Mouse (Mus musculus): ENCODE measurements around the gene B230118H07Rik. TPM values are rescaled to one million over a fixed set of nuclear protein-coding genes. Genes with fewer than 3 reads are reported as not detected.
A peak's percentile ranks its signal among the peaks of the same experiment; 100 is the strongest.

B230118H07Rik gene
- polyA plus RNA-seq, 1 experiment from 2014 or later: 61.7 TPM

DNA sequence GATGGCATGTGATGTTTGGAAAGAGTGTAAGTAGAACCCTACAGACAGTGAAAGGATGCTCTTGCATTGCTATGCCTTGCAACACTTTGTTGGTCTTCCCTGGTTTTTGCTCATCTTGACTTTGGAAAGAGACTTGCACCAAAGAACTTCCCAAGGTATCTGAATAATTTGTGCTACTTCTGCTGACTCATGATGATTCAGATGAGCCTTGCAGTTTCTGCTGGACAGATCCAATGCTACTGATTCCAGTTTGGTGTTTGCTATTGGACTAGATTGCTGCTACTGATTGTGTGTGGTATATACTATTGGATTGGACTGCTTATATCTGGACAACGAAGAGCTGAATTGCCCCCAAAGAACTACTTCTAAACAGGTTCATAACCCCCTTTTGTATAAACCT, 46.2 kb downstream of the B230118H07Rik start:
- no peak overlapping the region for H3K9ac ChIP-seq (ENCODE audit: low read length)
- H3K4me2 ChIP-seq (ENCODE audit: low read depth, severe bottlenecking): no peak overlapping the region
- no peak for ATAC-seq (ENCODE audit: insufficient number of reproducible peaks, low FRiP score, low TSS enrichment, low read depth)
- WGBS: 88% methylated on average over 1 of the region's 1 CpGs
- no peak overlapping the region for H3K27ac ChIP-seq (replicated peaks; ENCODE audit: low read depth, low read length)
- no peak for DNase-seq (ENCODE audit: low spot score)
- no peak overlapping the region for H3K4me3 ChIP-seq (ENCODE audit: low read depth, low read length)
- no peaks in the 10 kb centered on the region for H3K4me1 ChIP-seq (ENCODE audit: control insufficient read depth, insufficient read depth, low read length)
- H3K36me3 ChIP-seq (ENCODE audit: control insufficient read depth, insufficient read depth, low read length): no peaks in the 10 kb centered on the region
- H3K9me3 ChIP-seq (ENCODE audit: control insufficient read depth, low read length): no peaks in the 10 kb centered on the region
- H3K27me3 ChIP-seq (ENCODE audit: control insufficient read depth, insufficient read depth, low read length): no peaks in the 10 kb centered on the region

DNA sequence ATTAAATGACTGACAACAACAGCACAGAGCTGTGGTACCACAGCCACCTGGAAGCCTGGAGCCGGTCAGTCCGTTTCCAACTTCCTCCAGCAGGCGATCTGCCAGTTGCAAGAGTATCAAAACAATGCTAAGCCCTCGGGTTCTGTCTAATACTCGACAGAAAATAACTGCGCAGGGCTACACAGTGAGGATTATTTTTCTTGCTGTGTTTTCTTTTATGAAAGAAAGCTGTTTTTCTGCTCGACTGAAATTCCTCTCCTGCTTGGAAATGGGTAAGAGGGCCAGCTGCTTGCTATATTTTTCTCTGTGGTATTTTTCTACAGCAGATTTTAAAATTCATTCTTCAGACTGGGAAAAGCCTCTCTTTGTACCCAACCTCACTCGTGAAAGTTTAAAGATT, 48.6 kb downstream of the B230118H07Rik start:
- peak; percentile 52 for DNase-seq (ENCODE audit: low spot score)

DNA sequence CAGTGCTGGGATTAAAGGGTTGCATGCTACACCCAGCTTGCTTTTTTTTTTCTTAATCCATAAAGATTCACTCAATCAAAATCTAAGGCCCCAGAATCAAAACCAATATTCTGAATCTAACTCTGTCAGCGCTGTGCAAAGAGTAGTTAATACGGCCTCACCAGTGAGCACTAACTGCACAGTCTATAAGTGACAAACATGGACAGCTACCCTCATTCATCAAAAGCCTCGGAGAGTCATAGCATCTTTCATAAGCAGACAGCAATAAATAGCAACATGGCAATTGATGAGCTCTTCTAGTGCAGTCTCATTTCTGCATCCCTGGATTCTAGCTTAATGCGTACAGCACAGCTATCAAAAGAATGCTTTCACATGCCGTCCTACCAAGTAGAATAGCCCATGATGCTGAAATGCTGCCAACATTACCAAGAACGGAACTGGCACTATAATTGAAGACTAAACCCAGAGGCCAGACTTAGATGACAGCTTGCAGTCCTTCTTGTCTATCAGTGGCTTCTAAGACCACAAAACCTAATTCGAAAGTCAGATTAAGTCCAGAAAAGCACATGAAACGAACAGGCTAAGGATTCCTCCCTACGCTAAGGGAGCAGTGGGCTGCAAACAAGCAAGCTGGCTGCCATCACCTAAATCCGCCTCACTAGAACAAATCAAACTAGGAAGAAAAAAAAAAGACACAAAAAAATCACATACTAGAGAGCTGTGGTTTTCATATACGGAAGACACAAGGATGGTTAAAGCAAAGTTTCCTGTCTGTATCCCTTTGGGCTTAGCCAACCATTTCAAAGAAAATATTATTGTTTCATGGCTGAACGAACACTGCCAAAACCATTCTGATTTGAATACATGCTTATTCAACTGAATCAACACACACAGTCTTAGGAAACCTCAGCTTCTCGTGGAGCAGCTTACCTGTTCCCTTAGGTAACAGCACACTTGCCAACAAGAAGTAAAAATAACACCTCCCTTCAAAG, 50.8 kb downstream of the B230118H07Rik start:
- H3K36me3 ChIP-seq (ENCODE audit: control insufficient read depth, insufficient read depth, low read length): no peaks in the 10 kb centered on the region
- H3K4me1 ChIP-seq (ENCODE audit: control insufficient read depth, insufficient read depth, low read length): no peaks in the 10 kb centered on the region
- H3K4me3 ChIP-seq (ENCODE audit: low read depth, low read length): no peak overlapping the region
- WGBS: 90% methylated on average over 13 of the region's 13 CpGs
- H3K4me2 ChIP-seq (ENCODE audit: low read depth, severe bottlenecking): no peak overlapping the region
- no peak for ATAC-seq (ENCODE audit: insufficient number of reproducible peaks, low FRiP score, low TSS enrichment, low read depth)
- no peaks in the 10 kb centered on the region for H3K27me3 ChIP-seq (ENCODE audit: control insufficient read depth, insufficient read depth, low read length)
- no peak for DNase-seq (ENCODE audit: low spot score)
- no peak overlapping the region for H3K27ac ChIP-seq (replicated peaks; ENCODE audit: low read depth, low read length)
- no peak overlapping the region for H3K9ac ChIP-seq (ENCODE audit: low read length)
- H3K9me3 ChIP-seq (ENCODE audit: control insufficient read depth, low read length): no peaks in the 10 kb centered on the region

More for the DNA sequence above, 48.6 kb downstream of the B230118H07Rik start:
- Histone ChIP-seq H3K4me1 (ENCODE audit: control insufficient read depth, insufficient read depth, low read length) (no peaks in the 10 kb centered on the region), H3K4me2 (ENCODE audit: low read depth, severe bottlenecking) (no peak overlapping the region), H3K9me3 (ENCODE audit: control insufficient read depth, low read length) (no peaks in the 10 kb centered on the region), H3K4me3 (ENCODE audit: low read depth, low read length) (no peak overlapping the region), H3K27me3 (ENCODE audit: control insufficient read depth, insufficient read depth, low read length) (no peaks in the 10 kb centered on the region), H3K27ac (replicated peaks; ENCODE audit: low read depth, low read length) (no peak overlapping the region), H3K36me3 (ENCODE audit: control insufficient read depth, insufficient read depth, low read length) (no peaks in the 10 kb centered on the region), H3K9ac (ENCODE audit: low read length) (no peak overlapping the region)
- ATAC-seq (ENCODE audit: insufficient number of reproducible peaks, low FRiP score, low TSS enrichment, low read depth): 0 out of 2 replicates have a peak, but pooled peaks have one; percentile 7
- 44% methylated on average over 8 of the region's 8 CpGs for WGBS

DNA sequence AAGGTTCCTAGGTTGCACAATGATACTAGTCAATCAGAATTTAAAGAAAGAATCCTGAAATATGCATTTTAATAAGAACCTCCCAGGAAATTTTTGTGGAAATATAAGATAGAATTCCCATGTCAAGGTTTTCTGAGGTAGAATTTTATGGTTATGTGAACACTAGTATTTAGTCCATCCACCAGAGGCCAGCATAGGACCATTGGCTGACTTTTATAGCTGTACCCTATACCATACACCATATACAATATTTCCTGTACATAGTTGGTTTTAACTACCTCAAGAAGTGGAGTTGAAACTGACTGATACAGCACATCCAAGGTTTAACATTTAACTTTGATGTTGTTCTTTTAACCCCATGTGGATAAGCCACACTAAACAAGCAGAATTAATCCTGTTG, 52.1 kb downstream of the B230118H07Rik start:
- H3K4me1 ChIP-seq (ENCODE audit: control insufficient read depth, insufficient read depth, low read length): peaks cover 11% of the 10 kb centered on the region
- H3K4me2 ChIP-seq (ENCODE audit: low read depth, severe bottlenecking): no peak overlapping the region

DNA sequence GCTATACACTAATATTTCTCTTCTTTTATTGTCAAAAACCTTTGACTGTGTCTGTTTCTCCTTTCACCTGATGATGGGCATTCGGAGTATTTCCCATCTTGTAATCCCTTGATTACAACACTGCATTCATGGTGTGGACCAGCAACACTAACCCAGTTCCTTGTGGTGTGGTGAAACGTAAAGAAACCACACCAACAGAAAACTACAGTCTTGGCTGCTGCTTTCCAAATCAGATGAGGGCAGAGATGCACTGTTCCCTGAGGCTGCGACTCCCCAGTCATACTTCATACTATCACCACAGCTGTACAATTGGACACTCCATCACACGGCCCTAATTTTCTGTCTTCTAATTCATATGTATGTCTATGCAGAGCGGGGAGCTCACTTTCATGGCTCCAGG, 54.7 kb downstream of the B230118H07Rik start:
- ATAC-seq (ENCODE audit: insufficient number of reproducible peaks, low FRiP score, low TSS enrichment, low read depth) (no peak), DNase-seq (ENCODE audit: low spot score) (peak; percentile 14)

More for the DNA sequence above, 52.1 kb downstream of the B230118H07Rik start:
- H3K27me3 ChIP-seq (ENCODE audit: control insufficient read depth, insufficient read depth, low read length): no peaks in the 10 kb centered on the region
- H3K9ac ChIP-seq (ENCODE audit: low read length): no peak overlapping the region
- no peaks in the 10 kb centered on the region for H3K9me3 ChIP-seq (ENCODE audit: control insufficient read depth, low read length)
- no peak overlapping the region for H3K27ac ChIP-seq (replicated peaks; ENCODE audit: low read depth, low read length)
- H3K36me3 ChIP-seq (ENCODE audit: control insufficient read depth, insufficient read depth, low read length): no peaks in the 10 kb centered on the region
- DNase-seq (ENCODE audit: low spot score) (no peak), ATAC-seq (ENCODE audit: insufficient number of reproducible peaks, low FRiP score, low TSS enrichment, low read depth) (no peak)
- H3K4me3 ChIP-seq (ENCODE audit: low read depth, low read length): no peak overlapping the region

DNA sequence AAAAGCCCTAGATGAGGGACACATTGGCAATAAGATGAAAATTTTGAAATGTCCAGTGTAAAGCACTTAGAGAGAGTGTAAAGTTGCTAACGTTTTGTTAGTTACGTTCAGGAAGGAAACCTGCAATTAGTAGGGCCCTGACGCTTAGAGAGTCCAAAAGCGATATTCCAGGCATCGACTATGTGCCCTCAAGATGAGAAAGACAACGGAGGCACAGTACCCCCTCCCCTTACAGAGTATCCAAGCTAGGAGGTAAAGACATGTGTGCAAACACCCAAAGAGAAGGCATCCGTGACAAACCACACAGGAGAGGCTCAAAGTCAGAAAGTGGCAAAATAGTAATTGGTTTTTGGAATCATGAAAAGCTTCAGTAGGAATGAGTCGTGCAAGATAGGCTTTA, 56.4 kb downstream of the B230118H07Rik start:
- DNase-seq (ENCODE audit: low spot score) (peak; percentile 22), ATAC-seq (ENCODE audit: insufficient number of reproducible peaks, low FRiP score, low TSS enrichment, low read depth) (no peak)
- H3K4me2 ChIP-seq (ENCODE audit: low read depth, severe bottlenecking): no peak overlapping the region
- WGBS: 31% methylated on average over 8 of the region's 8 CpGs
- H3K27ac ChIP-seq (replicated peaks; ENCODE audit: low read depth, low read length): no peak overlapping the region; the same call in 1 of the 2 replicates
- H3K9ac ChIP-seq (ENCODE audit: low read length): no peak overlapping the region
- no peaks in the 10 kb centered on the region for H3K9me3 ChIP-seq (ENCODE audit: control insufficient read depth, low read length)
- H3K27me3 ChIP-seq (ENCODE audit: control insufficient read depth, insufficient read depth, low read length): no peaks in the 10 kb centered on the region
- H3K4me3 ChIP-seq (ENCODE audit: low read depth, low read length): no peak overlapping the region
- H3K36me3 ChIP-seq (ENCODE audit: control insufficient read depth, insufficient read depth, low read length): no peaks in the 10 kb centered on the region
- H3K4me1 ChIP-seq (ENCODE audit: control insufficient read depth, insufficient read depth, low read length): peaks cover 11% of the 10 kb centered on the region

More for the DNA sequence above, 54.7 kb downstream of the B230118H07Rik start:
- Histone ChIP-seq H3K4me3 (ENCODE audit: low read depth, low read length) (no peak overlapping the region), H3K9ac (ENCODE audit: low read length) (no peak overlapping the region), H3K36me3 (ENCODE audit: control insufficient read depth, insufficient read depth, low read length) (no peaks in the 10 kb centered on the region), H3K4me1 (ENCODE audit: control insufficient read depth, insufficient read depth, low read length) (peaks cover 11% of the 10 kb centered on the region), H3K9me3 (ENCODE audit: control insufficient read depth, low read length) (no peaks in the 10 kb centered on the region), H3K4me2 (ENCODE audit: low read depth, severe bottlenecking) (no peak overlapping the region), H3K27me3 (ENCODE audit: control insufficient read depth, insufficient read depth, low read length) (no peaks in the 10 kb centered on the region), H3K27ac (replicated peaks; ENCODE audit: low read depth, low read length) (no peak overlapping the region)
- WGBS: 81% methylated on average over 5 of the region's 5 CpGs

DNA sequence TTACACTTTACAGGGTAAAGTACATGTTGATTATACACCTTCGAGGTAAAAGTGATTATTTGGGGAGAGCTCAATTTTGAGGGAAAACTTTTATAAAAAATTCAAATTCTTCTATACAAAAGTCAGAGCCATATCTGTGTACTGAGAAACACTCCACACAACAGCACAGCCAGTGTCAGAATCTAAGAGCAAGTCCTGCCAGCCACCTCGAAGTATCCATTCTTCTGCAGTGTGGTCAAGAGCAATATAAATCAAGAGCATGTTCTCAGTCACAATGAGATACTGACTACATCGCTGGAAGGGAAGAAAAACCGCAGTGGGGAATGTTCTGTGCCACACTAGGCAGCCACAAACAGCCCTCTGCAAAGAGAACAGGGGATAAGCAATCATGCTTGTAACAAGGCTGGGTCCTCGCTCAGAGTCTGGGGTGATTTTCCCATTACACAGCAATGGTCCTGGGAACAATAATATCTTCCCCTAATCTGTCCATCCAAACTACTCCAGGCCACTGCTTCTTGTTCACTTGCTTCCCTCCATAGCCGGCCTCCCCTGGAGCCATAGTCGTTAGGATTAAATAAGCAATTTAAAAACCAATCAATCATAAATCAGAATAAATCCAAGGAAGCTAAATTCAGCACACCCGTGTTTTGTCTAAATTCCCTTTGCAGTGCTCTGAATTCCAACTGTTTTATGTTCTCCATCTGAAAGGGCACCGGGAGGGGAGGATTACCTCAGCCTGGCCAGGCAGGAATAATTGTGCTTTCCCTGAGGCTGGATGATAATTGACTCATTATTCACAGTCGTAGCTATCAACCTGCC, 57.1 kb downstream of the B230118H07Rik start:
- Histone ChIP-seq H3K27ac (replicated peaks; ENCODE audit: low read depth, low read length) (0 out of 2 replicates have a peak overlapping the region, but pooled peaks have one; percentile 5), H3K4me1 (ENCODE audit: control insufficient read depth, insufficient read depth, low read length) (peaks cover 11% of the 10 kb centered on the region), H3K9me3 (ENCODE audit: control insufficient read depth, low read length) (no peaks in the 10 kb centered on the region), H3K4me3 (ENCODE audit: low read depth, low read length) (no peak overlapping the region), H3K4me2 (ENCODE audit: low read depth, severe bottlenecking) (no peak overlapping the region), H3K27me3 (ENCODE audit: control insufficient read depth, insufficient read depth, low read length) (no peaks in the 10 kb centered on the region), H3K36me3 (ENCODE audit: control insufficient read depth, insufficient read depth, low read length) (no peaks in the 10 kb centered on the region), H3K9ac (ENCODE audit: low read length) (no peak overlapping the region)
- 11% methylated on average over 10 of the region's 10 CpGs for WGBS
- peak; percentile 71 for ATAC-seq (ENCODE audit: insufficient number of reproducible peaks, low FRiP score, low TSS enrichment, low read depth)
- peak; percentile 39 for DNase-seq (ENCODE audit: low spot score)

DNA sequence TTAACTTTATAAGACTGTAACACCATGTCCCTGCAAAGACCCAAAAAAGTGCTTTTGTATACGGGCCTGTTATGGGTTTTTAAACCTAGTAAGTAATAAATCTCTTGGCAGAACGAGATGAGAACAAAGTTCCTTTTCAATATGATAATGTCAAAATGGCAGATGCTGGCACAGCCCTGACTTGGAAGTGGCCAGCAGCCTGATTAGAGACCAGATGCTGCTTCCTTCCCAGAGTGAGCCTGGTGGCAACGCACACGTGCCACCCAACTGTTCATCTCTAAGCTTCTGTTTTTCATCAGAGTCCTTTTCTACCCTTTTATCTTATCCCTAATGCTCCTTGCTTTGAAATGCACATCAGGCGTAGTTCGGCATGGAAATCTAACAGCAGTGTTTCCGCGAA, 58.0 kb downstream of the B230118H07Rik start:
- 34% methylated on average over 8 of the region's 8 CpGs for WGBS
- H3K36me3 ChIP-seq (ENCODE audit: control insufficient read depth, insufficient read depth, low read length): no peaks in the 10 kb centered on the region
- H3K4me1 ChIP-seq (ENCODE audit: control insufficient read depth, insufficient read depth, low read length): peaks cover 11% of the 10 kb centered on the region
- no peaks in the 10 kb centered on the region for H3K27me3 ChIP-seq (ENCODE audit: control insufficient read depth, insufficient read depth, low read length)
- H3K9ac ChIP-seq (ENCODE audit: low read length): no peak overlapping the region
- DNase-seq (ENCODE audit: low spot score) (peak; percentile 22), ATAC-seq (ENCODE audit: insufficient number of reproducible peaks, low FRiP score, low TSS enrichment, low read depth) (no peak)
- no peaks in the 10 kb centered on the region for H3K9me3 ChIP-seq (ENCODE audit: control insufficient read depth, low read length)
- H3K27ac ChIP-seq (replicated peaks; ENCODE audit: low read depth, low read length): no peak overlapping the region
- H3K4me3 ChIP-seq (ENCODE audit: low read depth, low read length): no peak overlapping the region
- H3K4me2 ChIP-seq (ENCODE audit: low read depth, severe bottlenecking): no peak overlapping the region

All from limb, embryonic 11.5 days (tissue).